Mouse (Mus musculus) heart, postnatal 4 days (tissue): ENCODE data around the gene Casq1. TPM values are rescaled to one million over a fixed set of nuclear protein-coding genes. Genes with fewer than 3 reads are reported as not detected.

Experiments used
- DNase-seq: peaks from one replicate; pipeline ENCODE4 v3.0.0; 2021
- total RNA-seq, 2 experiments: library from RNA; stranded (reverse); gene quantifications; 2 replicates each; pipeline ENCODE4 v1.2.3; 2021

Gene Casq1
- total RNA-seq, 2 experiments from 2014 or later, result 11.9 to 18.1 TPM

GRCm38 (mm10) chr1:172179102-172179501 is 40.6 kb downstream of the Casq1 start:
- DNase-seq, result no peak

- no peak for DNase-seq
These were observed 41.9 kb downstream of the Casq1 start for GRCm38 (mm10) chr1:172177791-172178190.

GRCm38 (mm10) chr1:172173181-172173580 is 46.5 kb downstream of the Casq1 start:
- no peak for DNase-seq

GRCm38 (mm10) chr1:172172381-172172780 is 47.3 kb downstream of the Casq1 start:
- DNase-seq, result no peak

GRCm38 (mm10) chr1:172169809-172170208 is 49.9 kb downstream of the Casq1 start:
- DNase-seq, result no peak

GRCm38 (mm10) chr1:172167911-172168310 is 51.8 kb downstream of the Casq1 start:
- no peak for DNase-seq

- no peak for DNase-seq
These were observed 56.7 kb downstream of the Casq1 start for GRCm38 (mm10) chr1:172162959-172163358.

- DNase-seq, result peak; percentile 42
These were observed 57.7 kb downstream of the Casq1 start for GRCm38 (mm10) chr1:172162009-172162408.

GRCm38 (mm10) chr1:172160508-172160907 is 59.2 kb downstream of the Casq1 start:
- DNase-seq, result no peak

- no peak for DNase-seq
These were observed 59.7 kb downstream of the Casq1 start for GRCm38 (mm10) chr1:172159970-172160369.

Other genes starting within 250 kb of the Casq1 start
- gene Vangl2, start 191.4 kb downstream of the Casq1 start, total RNA-seq, result 10 to 100 TPM; 12.3 to 12.4 TPM
- not detected for gene Nhlh1, start 162.3 kb downstream of the Casq1 start, total RNA-seq
- 100 to 1,000 TPM; 160 to 167 TPM for gene Copa, start 137.3 kb downstream of the Casq1 start, total RNA-seq
- gene Ncstn, start 137.1 kb downstream of the Casq1 start, total RNA-seq, result 10 to 100 TPM; 65.6 to 67.4 TPM
- gene Pex19, start 93.1 kb downstream of the Casq1 start, total RNA-seq, result 100 to 1,000 TPM; 129 to 134 TPM
- gene Dcaf8, start 71.8 kb downstream of the Casq1 start, total RNA-seq, result 100 to 1,000 TPM; 114 to 115 TPM
- gene Pea15a, start 13.1 kb downstream of the Casq1 start, total RNA-seq, result 100 to 1,000 TPM; 140 to 147 TPM
- under 1 TPM in 1 of 2 experiments, not detected in 1; 0.11 TPM for gene Atp1a4, start 38.5 kb upstream of the Casq1 start, total RNA-seq
- 10 to 100 TPM; 19.1 to 20.1 TPM for gene Igsf8, start 41.8 kb upstream of the Casq1 start, total RNA-seq
- gene Atp1a2, start 78.2 kb upstream of the Casq1 start, total RNA-seq, result 10 to 100 TPM; 81.9 to 82.8 TPM
- not detected for gene Kcnj9, start 109.5 kb upstream of the Casq1 start, total RNA-seq
- under 1 TPM; 0.11 to 0.14 TPM for gene Kcnj10, start 121.3 kb upstream of the Casq1 start, total RNA-seq
- 10 to 100 TPM; 10.1 to 11.4 TPM for gene Pigm, start 156.7 kb upstream of the Casq1 start, total RNA-seq